Mouse (Mus musculus): ENCODE results near the gene 2810408A11Rik.

DNA sequence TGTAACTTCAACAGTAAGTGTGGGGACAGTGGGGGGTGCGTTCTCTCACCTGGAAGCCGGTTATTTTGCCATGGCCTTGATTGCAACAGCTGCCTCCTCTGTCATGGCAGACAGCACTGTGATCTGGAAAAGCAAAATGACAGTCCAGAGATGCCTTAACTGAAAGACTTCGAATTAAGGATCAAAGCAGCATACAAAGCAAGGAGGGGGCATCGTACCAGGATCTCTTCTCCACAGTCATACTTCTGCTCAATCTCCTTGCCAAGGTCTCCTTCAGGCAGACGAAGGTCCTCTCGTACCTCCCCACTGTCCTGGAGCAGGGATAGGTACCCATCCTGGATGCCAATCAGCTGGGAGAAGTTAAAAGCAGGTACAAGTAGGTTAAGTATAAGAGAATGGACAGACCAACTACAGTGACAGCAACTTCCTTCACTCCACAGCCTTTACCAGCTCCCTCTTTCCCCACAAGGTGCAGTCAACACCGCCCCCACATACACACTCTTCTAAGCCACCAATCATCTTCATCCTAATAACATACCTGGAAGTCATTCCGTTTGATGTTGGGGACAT lies 16.7 kb upstream of the 2810408A11Rik start:
- TF ChIP-seq POLR2A (IDR thresholded peaks at IDR 0.05; ENCODE audit: extremely low read depth, insufficient read depth, low read length) (no peak), CTCF (IDR thresholded peaks at IDR 0.05; ENCODE audit: extremely low read depth, insufficient read depth, low read length) (no peak)
